27 mouse cellular contexts compared by ENCODE assay signal in genomic region chr16:55811792-55812191, GRCm38 (mm10). TPM values are rescaled to one million over a fixed set of nuclear protein-coding genes. Genes with fewer than 3 reads are reported as not detected.
DNase-seq lines count a peak whose midpoint lies in the region; ATAC-seq and TF ChIP-seq lines count a peak whose summit lies in the region.
"Had no signal": no experiment of that assay in that cellular context is flagged by ENCODE, and none has a peak within 500 bp of the region (broad histone marks: within the 10 kb centered on the region; RNA-seq: fewer than 3 reads in every experiment).

No protein-coding gene starts in this region.

- H3K4me3 ChIP-seq in midbrain, embryonic 11.5 days (ENCODE audit: low read depth, low read length): no peak overlapping the region
- no peak overlapping the region for H3K4me3 ChIP-seq in midbrain, embryonic 14.5 days (replicated peaks; ENCODE audit: low read depth, low read length)
- H3K4me3 ChIP-seq in MEL (ENCODE audit: control insufficient read depth in 1 of 2, insufficient read depth in 1 of 2, low read depth in 2 of 2, low read length in 2 of 2): no peak overlapping the region; a peak in 1 of 4 replicates
- H3K4me3 ChIP-seq in kidney, adult 2 months (ENCODE audit: insufficient read depth, low read depth, low read length): no peak overlapping the region
- H3K4me3 ChIP-seq: embryonic facial prominence, embryonic 13.5 days; erythroblast, embryonic 14.5 days; forebrain, embryonic 13.5 days; gastrocnemius, adult 2 months; heart, embryonic 13.5 days; hindbrain, embryonic 12.5 days; liver, embryonic 13.5 days had no signal

- H3K4me1 ChIP-seq in midbrain, embryonic 11.5 days (ENCODE audit: control insufficient read depth, insufficient read depth, low read length): no peaks in the 10 kb centered on the region
- H3K4me1 ChIP-seq in midbrain, embryonic 14.5 days (ENCODE audit: control insufficient read depth, insufficient read depth, low read length): no peaks in the 10 kb centered on the region
- peaks cover 5 to 6% of the 10 kb centered on the region in 2 experiments for H3K4me1 ChIP-seq in MEL (ENCODE audit: control insufficient read depth in 1 of 2, insufficient read depth in 2 of 2, low read length in 2 of 2)
- H3K4me1 ChIP-seq in kidney, adult 2 months (ENCODE audit: control insufficient read depth, insufficient read depth, low read length): peaks cover 11% of the 10 kb centered on the region
- H3K4me1 ChIP-seq: hindbrain, embryonic 12.5 days; liver, embryonic 13.5 days had no signal

- no peak overlapping the region for H3K4me2 ChIP-seq in midbrain, embryonic 11.5 days
- no peak overlapping the region for H3K4me2 ChIP-seq in midbrain, embryonic 14.5 days (ENCODE audit: low read length)
- H3K4me2 ChIP-seq: embryonic facial prominence, embryonic 13.5 days; forebrain, embryonic 13.5 days; heart, embryonic 13.5 days; hindbrain, embryonic 12.5 days; liver, embryonic 13.5 days; lung, embryonic 14.5 days had no signal

- no peaks in the 10 kb centered on the region for H3K9me3 ChIP-seq in midbrain, embryonic 11.5 days (ENCODE audit: control insufficient read depth, low read length)
- no peaks in the 10 kb centered on the region for H3K9me3 ChIP-seq in midbrain, embryonic 14.5 days (ENCODE audit: control insufficient read depth, low read length)
- H3K9me3 ChIP-seq in MEL (replicated peaks; ENCODE audit: insufficient read depth, low read length): no peaks in the 10 kb centered on the region
- H3K9me3 ChIP-seq: embryonic facial prominence, embryonic 13.5 days; forebrain, embryonic 13.5 days; heart, embryonic 13.5 days; hindbrain, embryonic 12.5 days; liver, embryonic 13.5 days had no signal

- H3K79me2 ChIP-seq in MEL (ENCODE audit: control insufficient read depth, insufficient read depth, low read length, poor library complexity): no peaks in the 10 kb centered on the region

- no peak for TF ChIP-seq POLR2A in MEL (IDR thresholded peaks at IDR 0.05; ENCODE audit: control insufficient read depth in 1 of 2, insufficient read depth in 1 of 2, low read depth in 1 of 2, low read length in 2 of 2, poor library complexity in 1 of 2)
- TF ChIP-seq POLR2A in kidney, adult 2 months (IDR thresholded peaks at IDR 0.05; ENCODE audit: low read depth, low read length): no peak

- TF ChIP-seq EP300 in MEL (IDR thresholded peaks at IDR 0.05; ENCODE audit: low read depth in 1 of 2, low read length in 2 of 2): peak; percentile 57 to 83; a peak in 3 of 4 replicates

- H3K27me3 ChIP-seq in midbrain, embryonic 11.5 days (ENCODE audit: control insufficient read depth, insufficient read depth, low read length): no peaks in the 10 kb centered on the region
- no peaks in the 10 kb centered on the region for H3K27me3 ChIP-seq in midbrain, embryonic 14.5 days (ENCODE audit: control insufficient read depth, insufficient read depth, low read length)
- no peaks in the 10 kb centered on the region for H3K27me3 ChIP-seq in MEL (ENCODE audit: control insufficient read depth in 1 of 2, insufficient read depth in 2 of 2, low read length in 2 of 2)
- H3K27me3 ChIP-seq in kidney, adult 2 months (replicated peaks; ENCODE audit: control insufficient read depth, insufficient read depth, low read length): no peaks in the 10 kb centered on the region
- H3K27me3 ChIP-seq: embryonic facial prominence, embryonic 13.5 days; forebrain, embryonic 13.5 days; heart, embryonic 13.5 days; hindbrain, embryonic 12.5 days; liver, embryonic 13.5 days had no signal

- TF ChIP-seq RAD21 in MEL (IDR thresholded peaks at IDR 0.05; ENCODE audit: low read depth, low read length): no peak

- peak; percentile 47 for DNase-seq in midbrain, embryonic 11.5 days (ENCODE audit: low spot score, missing footprints)
- no peak for DNase-seq in midbrain, embryonic 14.5 days
- peak; percentile 88 for DNase-seq in MEL (ENCODE audit: low read depth, low spot score)
- DNase-seq in induced T-regulatory cell, adult 2 months (ENCODE audit: low read depth): peak; percentile 32
- no peak for DNase-seq in kidney, adult 2 months
- DNase-seq in adrenal gland, postnatal 14 days: no peak
- no peak for DNase-seq in thymus, postnatal 10 days (ENCODE audit: low spot score in 2 of 2)
- DNase-seq: adrenal gland, adult 2 months; cerebellum, adult 18-20 months; cerebellum, postnatal 14 days; embryo, embryonic 11 days; gastrocnemius, adult 2 months; heart, adult 18-20 months; heart, postnatal 14 days; kidney, postnatal 25 days; liver, embryonic 13.5 days; lung, embryonic 14.5 days; right cerebral cortex, adult 18-20 months; right cerebral cortex, postnatal 4 days; thymus, adult 2 months had no signal

- ATAC-seq in midbrain, embryonic 11.5 days (ENCODE audit: low FRiP score): no peak
- no peak for ATAC-seq in midbrain, embryonic 14.5 days (ENCODE audit: low FRiP score, low TSS enrichment)
- ATAC-seq: forebrain, embryonic 13.5 days; intestine, embryonic 16.5 days had no signal

- 90% methylated on average over 6 of the region's 6 CpGs for WGBS in midbrain, embryonic 11.5 days
- 89% methylated on average over 6 of the region's 6 CpGs for WGBS in midbrain, embryonic 14.5 days
- 84% methylated on average over 6 of the region's 6 CpGs for WGBS in kidney, adult 2 months

- no peak for TF ChIP-seq CTCF in MEL (IDR thresholded peaks at IDR 0.05 in 2 of 3, conservative IDR thresholded peaks at IDR 0.05 in 1 of 3; ENCODE audit: control insufficient read depth in 1 of 3, insufficient read depth in 1 of 3, low read depth in 2 of 3, low read length in 3 of 3, poor library complexity in 1 of 3, severe bottlenecking in 1 of 3)
- no peak for TF ChIP-seq CTCF in kidney, adult 2 months (conservative IDR thresholded peaks at IDR 0.05; ENCODE audit: insufficient read depth, insufficient read length, low read depth, low read length)

- H3K36me3 ChIP-seq in midbrain, embryonic 11.5 days (ENCODE audit: control insufficient read depth, insufficient read depth, low read length): peaks cover 8% of the 10 kb centered on the region; the same call in 1 of the 2 replicates
- peaks cover 26% of the 10 kb centered on the region for H3K36me3 ChIP-seq in midbrain, embryonic 14.5 days (ENCODE audit: control insufficient read depth, insufficient read depth, low read length)
- peaks cover 6 to 16% of the 10 kb centered on the region in 2 experiments; a peak in 3 of 4 replicates for H3K36me3 ChIP-seq in MEL (ENCODE audit: control insufficient read depth in 1 of 2, insufficient read depth in 2 of 2, low read length in 2 of 2)
- peaks cover 26% of the 10 kb centered on the region for H3K36me3 ChIP-seq in kidney, adult 2 months (ENCODE audit: control insufficient read depth, insufficient read depth, low read length)

- H3K9ac ChIP-seq in midbrain, embryonic 11.5 days (ENCODE audit: low read length): no peak overlapping the region
- no peak overlapping the region for H3K9ac ChIP-seq in midbrain, embryonic 14.5 days (replicated peaks; ENCODE audit: low read length)
- H3K9ac ChIP-seq in MEL (ENCODE audit: control insufficient read depth, low read depth, low read length, poor library complexity, severe bottlenecking): no peak overlapping the region
- H3K9ac ChIP-seq: embryonic facial prominence, embryonic 13.5 days; forebrain, embryonic 13.5 days; heart, embryonic 13.5 days; hindbrain, embryonic 12.5 days; liver, embryonic 13.5 days; lung, embryonic 14.5 days had no signal

- H3K27ac ChIP-seq in midbrain, embryonic 11.5 days (ENCODE audit: low read depth, low read length): no peak overlapping the region
- no peak overlapping the region for H3K27ac ChIP-seq in midbrain, embryonic 14.5 days (replicated peaks; ENCODE audit: low read depth, low read length)
- H3K27ac ChIP-seq in MEL (ENCODE audit: control insufficient read depth, low read depth, low read length): no peak overlapping the region; the same call in 1 of the 2 replicates
- no peak overlapping the region for H3K27ac ChIP-seq in kidney, adult 2 months (ENCODE audit: insufficient read depth, low read depth, low read length)
- H3K27ac ChIP-seq: embryonic facial prominence, embryonic 13.5 days; forebrain, embryonic 13.5 days; gastrocnemius, adult 2 months; heart, embryonic 13.5 days; hindbrain, embryonic 12.5 days; liver, embryonic 13.5 days; stomach, postnatal 0 days had no signal

TF ChIP-seq in MEL, 35 proteins besides CTCF, POLR2A, EP300 and RAD21 (continues in another document):
- TF ChIP-seq KAT2A (conservative IDR thresholded peaks at IDR 0.05; ENCODE audit: low read depth, low read length): no peak
- no peak for TF ChIP-seq UBTF (IDR thresholded peaks at IDR 0.05; ENCODE audit: borderline replicate concordance, insufficient read depth, low read depth, low read length)
- no peak for TF ChIP-seq MAFK (IDR thresholded peaks at IDR 0.05; ENCODE audit: borderline replicate concordance, low read depth, low read length)
- peak; percentile 71 for TF ChIP-seq SIN3A (IDR thresholded peaks at IDR 0.05; ENCODE audit: low read length)
- no peak for TF ChIP-seq ZNF384 (IDR thresholded peaks at IDR 0.05; ENCODE audit: low read depth, low read length)
- TF ChIP-seq MYC (IDR thresholded peaks at IDR 0.05; ENCODE audit: low read depth, low read length): peak; percentile 36; the same call in 1 of the 2 replicates
- peak; percentile 78 for TF ChIP-seq GATA1 (IDR thresholded peaks at IDR 0.05; ENCODE audit: low read depth, low read length)
- TF ChIP-seq HCFC1 (IDR thresholded peaks at IDR 0.05; ENCODE audit: low read depth, low read length): no peak
- no peak for TF ChIP-seq SMC3 (IDR thresholded peaks at IDR 0.05; ENCODE audit: low read depth, low read length)
- no peak for TF ChIP-seq MEF2A (IDR thresholded peaks at IDR 0.05; ENCODE audit: extremely low read depth, insufficient replicate concordance, low read depth, low read length, poor library complexity, severe bottlenecking)
- TF ChIP-seq GABPA (IDR thresholded peaks at IDR 0.05; ENCODE audit: low read depth, low read length): no peak
- TF ChIP-seq MAZ (IDR thresholded peaks at IDR 0.05; ENCODE audit: low read depth, low read length): no peak
- TF ChIP-seq TBP (IDR thresholded peaks at IDR 0.05; ENCODE audit: low read depth, low read length): 0 out of 2 replicates have a peak, but pooled peaks have one; percentile 23
- 0 out of 2 replicates have a peak, but pooled peaks have one; percentile 32 for TF ChIP-seq MXI1 (IDR thresholded peaks at IDR 0.05; ENCODE audit: low read depth, low read length)
- TF ChIP-seq TAL1 (IDR thresholded peaks at IDR 0.05; ENCODE audit: low read length): no peak
- no peak for TF ChIP-seq ZMIZ1 (IDR thresholded peaks at IDR 0.05; ENCODE audit: low read depth, low read length)
- no peak for TF ChIP-seq CHD2 (IDR thresholded peaks at IDR 0.05; ENCODE audit: low read length)

RNA-seq across cellular contexts. Expression of gene Nfkbiz, which starts 26.9 kb away (rescaled TPM):
- polyA plus RNA-seq in midbrain, embryonic 11.5 days (2014; fragmentation: Nextera tagmentation; extraction: Ambion mirVana): 1.3 and 1.8 TPM in 2 replicates
- polyA plus RNA-seq in midbrain, embryonic 14.5 days (2014; fragmentation: Nextera tagmentation; extraction: Ambion mirVana): 1.2 and 1.3 TPM in 2 replicates
- total RNA-seq in MEL (2012; rRNA removed): 1.3 and 1.4 TPM in 2 replicates
- 1 to 10 TPM in 1 of 2 experiments, not detected in 1; 2.4 TPM for polyA plus RNA-seq in MEL (2012; ENCODE audit: insufficient read depth in 1 of 2, insufficient read length in 2 of 2, low read depth in 1 of 2, low replicate concordance in 2 of 2, missing spikeins in 1 of 2)
- 4.7 and 5.2 TPM in 2 replicates for polyA plus RNA-seq in kidney, adult 2 months (2012; rRNA removed)
- total RNA-seq in adrenal gland, postnatal 14 days (2021): 8.6 and 9.9 TPM in 2 replicates

Comparison
In these comparisons a context has a peak if more than half of its experiments do, and no peak if none do; other contexts are left out.
1. DNase-seq: peak in midbrain, embryonic 11.5 days (single experiment), MEL (single experiment) and induced T-regulatory cell, adult 2 months (single experiment); none in midbrain, embryonic 14.5 days (single experiment), kidney, adult 2 months (single experiment), adrenal gland, postnatal 14 days (single experiment) and thymus, postnatal 10 days (0 of 2).